17 mouse cellular contexts compared by ENCODE assay signal in genomic region chr5:129190077-129190476, GRCm38 (mm10).
DNase-seq lines count a peak whose midpoint lies in the region; ATAC-seq and TF ChIP-seq lines count a peak whose summit lies in the region.
"Had no signal": no experiment of that assay in that cellular context is flagged by ENCODE, and none has a peak within 500 bp of the region (broad histone marks: within the 10 kb centered on the region; RNA-seq: fewer than 3 reads in every experiment).

No protein-coding gene starts in this region.

- 55% methylated on average over 7 of the region's 7 CpGs for WGBS in heart, postnatal 0 days
- 61% methylated on average over 7 of the region's 7 CpGs for WGBS in heart, embryonic 10.5 days
- WGBS in midbrain, embryonic 11.5 days = 72% methylated on average over 7 of the region's 7 CpGs
- WGBS in midbrain, postnatal 0 days = 60% methylated on average over 7 of the region's 7 CpGs
- WGBS in forebrain, embryonic 14.5 days = 67% methylated on average over 7 of the region's 7 CpGs

- H3K79me2 ChIP-seq in myocyte (ENCODE audit: control insufficient read depth, insufficient read depth) = no peaks in the 10 kb centered on the region

- no peak for TF ChIP-seq CTCF in heart, postnatal 0 days (IDR thresholded peaks at IDR 0.05; ENCODE audit: low read depth)
- no peak for TF ChIP-seq CTCF in midbrain, postnatal 0 days (IDR thresholded peaks at IDR 0.05)

- DNase-seq in heart, postnatal 0 days (ENCODE audit: low spot score) = no peak
- no peak for DNase-seq in heart, embryonic 10.5 days (ENCODE audit: low spot score)
- no peak for DNase-seq in midbrain, embryonic 11.5 days (ENCODE audit: low spot score, missing footprints)
- DNase-seq in midbrain, postnatal 0 days (ENCODE audit: low spot score) = no peak
- DNase-seq in forebrain, embryonic 14.5 days (ENCODE audit: low spot score) = no peak
- no peak for DNase-seq in liver
- DNase-seq: cerebellum, adult 11 months; heart, adult 11 months; right cerebral cortex, adult 18-20 months; spleen, adult 18-20 months; thymus, postnatal 25 days had no signal

- no peak overlapping the region for H3K27ac ChIP-seq in heart, postnatal 0 days (ENCODE audit: low read depth)
- H3K27ac ChIP-seq in heart, embryonic 10.5 days = no peak overlapping the region
- no peak overlapping the region for H3K27ac ChIP-seq in midbrain, embryonic 11.5 days (ENCODE audit: low read depth, low read length)
- H3K27ac ChIP-seq in midbrain, postnatal 0 days (ENCODE audit: low read depth, low read length) = no peak overlapping the region
- no peak overlapping the region for H3K27ac ChIP-seq in forebrain, embryonic 14.5 days (ENCODE audit: low read depth, low read length)
- H3K27ac ChIP-seq: heart, embryonic 15.5 days; limb, embryonic 12.5 days; liver, embryonic 15.5 days; stomach, embryonic 15.5 days had no signal

- no peak overlapping the region for H3ac ChIP-seq in myocyte (ENCODE audit: control insufficient read depth, insufficient read length)

- no peak for TF ChIP-seq EP300 in heart, postnatal 0 days (IDR thresholded peaks at IDR 0.05; ENCODE audit: low read depth)

- TF ChIP-seq POLR2A in myocyte (IDR thresholded peaks at IDR 0.05; ENCODE audit: insufficient read length, low read depth) = peak; percentile 21

- H3K27me3 ChIP-seq in heart, postnatal 0 days (ENCODE audit: control insufficient read depth, insufficient read depth, low read length) = no peaks in the 10 kb centered on the region
- peaks cover 10% of the 10 kb centered on the region; the same call in 1 of the 2 replicates for H3K27me3 ChIP-seq in heart, embryonic 10.5 days (ENCODE audit: insufficient read depth, poor library complexity, severe bottlenecking)
- H3K27me3 ChIP-seq in midbrain, embryonic 11.5 days (ENCODE audit: control insufficient read depth, insufficient read depth, low read length) = no peaks in the 10 kb centered on the region
- no peaks in the 10 kb centered on the region for H3K27me3 ChIP-seq in midbrain, postnatal 0 days (ENCODE audit: insufficient read depth, low read length)
- H3K27me3 ChIP-seq in myocyte (ENCODE audit: control insufficient read depth, insufficient read depth, insufficient read length) = no peaks in the 10 kb centered on the region
- no peaks in the 10 kb centered on the region for H3K27me3 ChIP-seq in forebrain, embryonic 14.5 days (replicated peaks; ENCODE audit: control insufficient read depth, insufficient read depth, low read length)
- H3K27me3 ChIP-seq: heart, embryonic 15.5 days; limb, embryonic 12.5 days; liver, embryonic 15.5 days; stomach, embryonic 15.5 days had no signal

- H3K9me3 ChIP-seq in heart, postnatal 0 days (replicated peaks; ENCODE audit: control insufficient read depth, low read length) = no peaks in the 10 kb centered on the region
- H3K9me3 ChIP-seq in heart, embryonic 10.5 days = no peaks in the 10 kb centered on the region
- no peaks in the 10 kb centered on the region for H3K9me3 ChIP-seq in midbrain, embryonic 11.5 days (ENCODE audit: control insufficient read depth, low read length)
- H3K9me3 ChIP-seq in midbrain, postnatal 0 days (ENCODE audit: low read length) = no peaks in the 10 kb centered on the region
- no peaks in the 10 kb centered on the region for H3K9me3 ChIP-seq in forebrain, embryonic 14.5 days (replicated peaks; ENCODE audit: control insufficient read depth, low read length)
- H3K9me3 ChIP-seq: heart, embryonic 15.5 days; limb, embryonic 12.5 days; liver, embryonic 15.5 days; stomach, embryonic 15.5 days had no signal

- no peaks in the 10 kb centered on the region for H3K36me3 ChIP-seq in heart, postnatal 0 days (replicated peaks; ENCODE audit: control insufficient read depth, insufficient read depth, low read length)
- no peaks in the 10 kb centered on the region for H3K36me3 ChIP-seq in heart, embryonic 10.5 days
- no peaks in the 10 kb centered on the region for H3K36me3 ChIP-seq in midbrain, embryonic 11.5 days (ENCODE audit: control insufficient read depth, insufficient read depth, low read length)
- no peaks in the 10 kb centered on the region for H3K36me3 ChIP-seq in midbrain, postnatal 0 days (ENCODE audit: insufficient read depth, low read length)
- H3K36me3 ChIP-seq in myocyte (ENCODE audit: control insufficient read depth, insufficient read depth) = no peaks in the 10 kb centered on the region
- H3K36me3 ChIP-seq in forebrain, embryonic 14.5 days (ENCODE audit: control insufficient read depth, insufficient read depth, low read length) = no peaks in the 10 kb centered on the region
- H3K36me3 ChIP-seq: heart, embryonic 15.5 days; limb, embryonic 12.5 days; liver, embryonic 15.5 days; stomach, embryonic 15.5 days had no signal

- no peak overlapping the region for H3K4me3 ChIP-seq in heart, postnatal 0 days (ENCODE audit: low read depth, low read length)
- H3K4me3 ChIP-seq in heart, embryonic 10.5 days = no peak overlapping the region
- H3K4me3 ChIP-seq in midbrain, embryonic 11.5 days (ENCODE audit: low read depth, low read length) = no peak overlapping the region
- H3K4me3 ChIP-seq in midbrain, postnatal 0 days (ENCODE audit: low read depth, low read length) = no peak overlapping the region
- no peak overlapping the region for H3K4me3 ChIP-seq in myocyte
- H3K4me3 ChIP-seq in forebrain, embryonic 14.5 days (ENCODE audit: low read depth, low read length) = no peak overlapping the region
- H3K4me3 ChIP-seq: heart, embryonic 15.5 days; limb, embryonic 12.5 days; liver, embryonic 15.5 days; stomach, embryonic 15.5 days had no signal

- H3K4me2 ChIP-seq in heart, postnatal 0 days (ENCODE audit: low read depth, low read length) = no peak overlapping the region
- no peak overlapping the region for H3K4me2 ChIP-seq in midbrain, embryonic 11.5 days
- no peak overlapping the region for H3K4me2 ChIP-seq in midbrain, postnatal 0 days (ENCODE audit: low read depth, low read length, poor library complexity, severe bottlenecking)
- H3K4me2 ChIP-seq in myocyte (ENCODE audit: low read depth) = peak overlapping the region; percentile 40
- H3K4me2 ChIP-seq in forebrain, embryonic 14.5 days (ENCODE audit: low read length) = no peak overlapping the region
- H3K4me2 ChIP-seq: heart, embryonic 15.5 days; limb, embryonic 12.5 days; liver, embryonic 15.5 days; stomach, embryonic 15.5 days had no signal

- ATAC-seq in heart, postnatal 0 days (ENCODE audit: insufficient read depth, low read depth) = peak; percentile 18; the same call in 1 of the 2 replicates
- ATAC-seq in midbrain, embryonic 11.5 days (ENCODE audit: low FRiP score) = 0 out of 2 replicates have a peak, but pooled peaks have one; percentile 22
- no peak for ATAC-seq in midbrain, postnatal 0 days (ENCODE audit: low FRiP score)
- peak; percentile 78 for ATAC-seq in CD4-positive, CD25-positive, alpha-beta regulatory T cell, adult 4 months
- ATAC-seq in forebrain, embryonic 14.5 days = no peak

- H3K9ac ChIP-seq in heart, postnatal 0 days (replicated peaks; ENCODE audit: low read depth, low read length) = no peak overlapping the region
- H3K9ac ChIP-seq in midbrain, embryonic 11.5 days (ENCODE audit: low read length) = no peak overlapping the region
- H3K9ac ChIP-seq in midbrain, postnatal 0 days (replicated peaks; ENCODE audit: low read length, poor library complexity, severe bottlenecking) = no peak overlapping the region
- H3K9ac ChIP-seq in forebrain, embryonic 14.5 days (ENCODE audit: low read length) = no peak overlapping the region
- H3K9ac ChIP-seq: heart, embryonic 15.5 days; limb, embryonic 12.5 days; liver, embryonic 15.5 days; stomach, embryonic 15.5 days had no signal

- no peaks in the 10 kb centered on the region for H3K4me1 ChIP-seq in heart, postnatal 0 days (ENCODE audit: control insufficient read depth, insufficient read depth)
- H3K4me1 ChIP-seq in heart, embryonic 10.5 days = no peaks in the 10 kb centered on the region; the same call in 1 of the 2 replicates
- no peaks in the 10 kb centered on the region for H3K4me1 ChIP-seq in midbrain, embryonic 11.5 days (ENCODE audit: control insufficient read depth, insufficient read depth, low read length)
- no peaks in the 10 kb centered on the region for H3K4me1 ChIP-seq in midbrain, postnatal 0 days (ENCODE audit: insufficient read depth, low read length)
- H3K4me1 ChIP-seq in forebrain, embryonic 14.5 days (ENCODE audit: control insufficient read depth, insufficient read depth, low read length) = no peaks in the 10 kb centered on the region
- H3K4me1 ChIP-seq: heart, embryonic 15.5 days; liver, embryonic 15.5 days; stomach, embryonic 15.5 days had no signal

TF ChIP-seq in myocyte, 11 proteins besides CTCF, POLR2A, EP300 and RAD21:
- no peak for TF ChIP-seq TCF12 (IDR thresholded peaks at IDR 0.05; ENCODE audit: insufficient read depth, poor library complexity, severe bottlenecking)
- no peak for TF ChIP-seq SRF (IDR thresholded peaks at IDR 0.05; ENCODE audit: control insufficient read depth, insufficient read length, low read depth)
- TF ChIP-seq MYOD1 (IDR thresholded peaks at IDR 0.05; ENCODE audit: control insufficient read depth in 1 of 3, insufficient read length in 2 of 3, low read depth in 2 of 3) = no peak
- TF ChIP-seq USF1 (IDR thresholded peaks at IDR 0.05; ENCODE audit: low read depth) = no peak

Comparison
In these comparisons a context has a peak if more than half of its experiments do, and no peak if none do; other contexts are left out.
1. ATAC-seq: peak in heart, postnatal 0 days (single experiment), midbrain, embryonic 11.5 days (single experiment) and CD4-positive, CD25-positive, alpha-beta regulatory T cell, adult 4 months (single experiment); none in midbrain, postnatal 0 days (single experiment) and forebrain, embryonic 14.5 days (single experiment).